ENCODE assay signal across 9 mouse cellular contexts in genomic region chr1:61301041-61302030, GRCm38 (mm10).
DNase-seq lines count a peak whose midpoint lies in the region; ATAC-seq lines count a peak whose summit lies in the region.
"Had no signal": no experiment of that assay in that cellular context is flagged by ENCODE, and none has a peak within 500 bp of the region (broad histone marks: within the 10 kb centered on the region; RNA-seq: fewer than 3 reads in every experiment).

No protein-coding gene starts in this region.

- intact Hi-C loops in heart, postnatal 14 days (cut with DNase I), result loop anchor here (2.0 kb wide), 1 partner anchor 121 kb away; no protein-coding TSS in a partner anchor
- intact Hi-C loops in gastrocnemius, postnatal 36 days (cut with DNase I), result loop anchor here (2.0 kb wide), 1 partner anchor 75 kb away; no protein-coding TSS in a partner anchor

- 0 out of 2 replicates have a peak, but pooled peaks cover 3% of the 10 kb centered on the region for H3K27me3 ChIP-seq in embryonic facial prominence, embryonic 14.5 days (replicated peaks; ENCODE audit: control insufficient read depth, insufficient read depth, low read length)
- no peaks in the 10 kb centered on the region for H3K27me3 ChIP-seq in hindbrain, embryonic 15.5 days
- H3K27me3 ChIP-seq in midbrain, embryonic 15.5 days (replicated peaks), result no peaks in the 10 kb centered on the region

- no peaks in the 10 kb centered on the region for H3K36me3 ChIP-seq in embryonic facial prominence, embryonic 14.5 days (ENCODE audit: control insufficient read depth, insufficient read depth, low read length)
- no peaks in the 10 kb centered on the region for H3K36me3 ChIP-seq in hindbrain, embryonic 15.5 days
- H3K36me3 ChIP-seq in midbrain, embryonic 15.5 days (replicated peaks), result no peaks in the 10 kb centered on the region

- peak; percentile 58 for ATAC-seq in embryonic facial prominence, embryonic 14.5 days (ENCODE audit: low read depth)
- peak; percentile 36; the same call in 1 of the 2 replicates for ATAC-seq in hindbrain, embryonic 15.5 days (ENCODE audit: low FRiP score, low read depth)
- ATAC-seq in midbrain, embryonic 15.5 days (replicated peaks), result peak; percentile 44; the same call in 1 of the 2 replicates
- no peak for ATAC-seq in erythroblast, adult 5-6 weeks (replicated peaks; ENCODE audit: low FRiP score, poor library complexity, severe bottlenecking)

- H3K27ac ChIP-seq in embryonic facial prominence, embryonic 14.5 days (replicated peaks; ENCODE audit: low read depth, low read length), result no peak overlapping the region
- no peak overlapping the region for H3K27ac ChIP-seq in hindbrain, embryonic 15.5 days (replicated peaks)
- H3K27ac ChIP-seq in midbrain, embryonic 15.5 days, result peak overlapping the region; percentile 36; the same call in 1 of the 2 replicates

- no peak overlapping the region for H3K4me2 ChIP-seq in embryonic facial prominence, embryonic 14.5 days (ENCODE audit: low read depth, low read length)
- H3K4me2 ChIP-seq in hindbrain, embryonic 15.5 days, result no peak overlapping the region
- H3K4me2 ChIP-seq in midbrain, embryonic 15.5 days, result peak overlapping the region; percentile 8; the same call in 1 of the 2 replicates

- peak; percentile 97 for DNase-seq in heart, adult 11 months
- no peak for DNase-seq in heart, postnatal 14 days
- DNase-seq in embryonic facial prominence, embryonic 14.5 days (ENCODE audit: low spot score), result peak; percentile 73
- no peak for DNase-seq in adrenal gland, postnatal 14 days
- DNase-seq in gastrocnemius, postnatal 36 days, result no peak
- DNase-seq: kidney, adult 9 months had no signal

- no peaks in the 10 kb centered on the region for H3K9me3 ChIP-seq in embryonic facial prominence, embryonic 14.5 days (ENCODE audit: control insufficient read depth, low read length)
- no peaks in the 10 kb centered on the region for H3K9me3 ChIP-seq in hindbrain, embryonic 15.5 days
- H3K9me3 ChIP-seq in midbrain, embryonic 15.5 days, result no peaks in the 10 kb centered on the region

- no peak overlapping the region for H3K9ac ChIP-seq in embryonic facial prominence, embryonic 14.5 days (ENCODE audit: low read depth, low read length)
- H3K9ac ChIP-seq in hindbrain, embryonic 15.5 days, result no peak overlapping the region
- H3K9ac ChIP-seq in midbrain, embryonic 15.5 days, result no peak overlapping the region

- WGBS in embryonic facial prominence, embryonic 14.5 days, result 48% methylated on average over 24 of the region's 24 CpGs
- 38% methylated on average over 24 of the region's 24 CpGs for WGBS in hindbrain, embryonic 15.5 days
- WGBS in midbrain, embryonic 15.5 days, result 29% methylated on average over 24 of the region's 24 CpGs

- no peak overlapping the region for H3K4me3 ChIP-seq in embryonic facial prominence, embryonic 14.5 days (ENCODE audit: low read depth, low read length)
- H3K4me3 ChIP-seq in hindbrain, embryonic 15.5 days, result no peak overlapping the region
- no peak overlapping the region for H3K4me3 ChIP-seq in midbrain, embryonic 15.5 days

- H3K4me1 ChIP-seq in embryonic facial prominence, embryonic 14.5 days (ENCODE audit: control insufficient read depth, insufficient read depth, low read length), result peaks cover 15% of the 10 kb centered on the region
- peaks cover 50% of the 10 kb centered on the region for H3K4me1 ChIP-seq in hindbrain, embryonic 15.5 days (replicated peaks)
- peaks cover 54% of the 10 kb centered on the region for H3K4me1 ChIP-seq in midbrain, embryonic 15.5 days

Comparison
In these comparisons a context has a peak if more than half of its experiments do, and no peak if none do; other contexts are left out.
1. DNase-seq: peak in heart, adult 11 months (single experiment) and embryonic facial prominence, embryonic 14.5 days (single experiment); none in heart, postnatal 14 days (0 of 2), adrenal gland, postnatal 14 days (single experiment) and gastrocnemius, postnatal 36 days (0 of 2).